Mouse (Mus musculus) kidney, postnatal 10 days (tissue): Measurements from ENCODE around the gene Aldh1b1.

Experiments
- DNase-seq: peaks from one replicate; pipeline ENCODE4 v3.0.0; 2021; ENCODE audit warnings: mixed read lengths

The Aldh1b1 gene

DNA sequence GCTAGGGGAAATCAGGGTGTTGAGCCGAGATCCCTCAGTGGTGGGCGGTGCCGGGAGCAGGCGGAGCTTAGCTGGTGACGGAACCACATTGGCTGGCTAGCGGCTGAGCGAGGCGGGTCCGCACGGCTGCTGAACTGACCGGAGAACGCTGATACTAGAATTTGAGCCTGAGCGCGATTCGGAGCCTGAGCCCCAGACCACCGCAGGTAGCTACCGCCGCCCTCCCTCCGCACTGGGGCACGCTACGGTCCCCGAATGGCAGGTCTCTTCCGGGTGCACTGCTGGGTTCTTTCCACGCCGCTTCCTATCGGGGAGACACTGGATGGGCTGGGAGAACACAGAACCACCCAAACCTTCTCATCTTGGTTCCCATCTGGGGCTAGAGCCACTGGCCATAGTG lies at the start of gene Aldh1b1:
TSS of gene Aldh1b1 (plus strand) at position 59 of the 400 bp plus-strand sequence.
- DNase-seq, result peak; percentile 84

DNA sequence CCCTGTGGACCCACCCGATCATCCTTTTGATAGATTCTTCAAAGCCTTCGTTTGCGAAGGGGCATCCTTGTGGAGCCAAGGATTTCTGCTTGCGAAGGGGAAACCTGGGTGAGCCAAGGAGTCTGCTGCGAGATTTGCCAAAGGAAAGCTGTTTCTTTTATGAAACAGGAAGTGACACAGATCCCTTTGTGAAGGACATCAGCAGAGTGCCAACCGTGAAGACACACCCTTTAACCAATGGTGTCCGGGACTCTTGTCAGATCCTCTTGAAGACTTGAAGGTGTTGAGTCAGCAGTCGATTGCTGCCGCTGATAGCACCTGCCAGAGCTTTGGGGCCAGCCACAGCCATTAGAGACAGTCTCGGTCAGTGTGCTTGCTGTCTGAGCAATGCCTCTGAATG lies 49.4 kb upstream of the Aldh1b1 start:
- DNase-seq, result no peak

DNA sequence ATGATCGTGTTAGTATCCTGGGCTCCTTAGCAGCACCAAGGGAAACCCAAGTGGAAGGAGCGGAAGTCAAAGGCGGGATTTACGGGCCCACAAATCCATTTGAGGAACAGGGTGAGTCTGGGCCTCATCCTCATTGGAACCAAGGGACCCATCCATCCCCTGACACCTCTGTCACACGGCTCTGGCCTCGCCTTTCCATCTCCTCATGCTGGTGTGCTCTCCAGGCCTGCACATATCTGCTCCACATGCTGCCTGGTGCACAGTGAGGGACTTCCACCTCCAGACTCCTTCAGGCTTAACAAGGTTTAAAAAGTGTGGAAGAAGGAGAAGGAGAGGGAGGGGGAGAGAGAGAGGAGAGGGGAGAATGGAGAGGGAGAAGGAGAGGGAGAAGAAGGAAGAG lies 48.3 kb upstream of the Aldh1b1 start:
- no peak for DNase-seq

DNA sequence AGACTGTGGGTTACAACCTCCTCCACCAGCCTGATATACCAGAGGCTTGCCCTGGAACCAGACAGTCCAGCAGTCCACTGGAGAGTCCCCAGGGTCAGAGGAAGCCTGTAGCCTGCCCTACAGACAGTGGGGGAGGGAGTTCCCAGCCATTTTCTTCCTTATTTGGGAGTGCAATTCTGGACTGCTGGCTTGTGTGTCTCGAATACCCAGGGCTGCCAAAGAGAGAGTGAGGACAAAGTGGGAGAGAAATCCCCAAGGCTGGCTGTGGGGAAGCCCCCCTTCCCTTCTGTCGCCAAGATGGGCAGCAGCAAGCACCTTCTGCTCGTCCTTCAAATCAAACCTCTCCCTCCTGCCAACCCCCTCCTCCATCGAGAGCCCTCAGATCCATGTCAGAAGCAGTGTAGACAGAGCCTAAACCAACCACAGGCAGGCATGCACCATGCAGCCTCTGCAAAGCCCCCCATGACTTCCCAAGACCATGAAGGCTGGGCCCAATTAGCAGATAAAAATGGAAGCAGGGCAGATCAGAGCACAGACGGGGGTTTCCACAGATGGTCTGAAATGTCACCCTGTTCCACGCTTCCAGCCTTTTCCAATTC lies 45.5 kb upstream of the Aldh1b1 start:
- peak; percentile 41 for DNase-seq

DNA sequence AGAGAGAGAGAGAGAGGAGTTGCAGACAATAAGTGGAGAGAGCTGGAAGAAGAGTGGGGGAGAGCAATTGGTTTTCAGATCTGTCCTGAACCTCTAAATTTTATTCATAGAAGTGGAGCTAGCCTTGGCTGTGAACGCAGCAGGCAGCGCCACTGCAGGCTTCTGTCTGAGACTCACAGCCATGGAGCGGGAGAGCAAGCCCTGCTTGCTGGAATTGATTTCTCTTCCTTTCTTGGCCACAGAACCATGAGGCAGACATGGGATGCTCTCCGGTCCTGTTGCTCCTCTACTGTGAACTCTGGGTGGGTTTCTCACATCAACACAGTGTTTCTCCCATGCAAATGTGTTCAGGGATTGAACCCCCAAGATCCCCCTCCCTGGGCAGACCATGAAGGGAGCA lies 44.7 kb upstream of the Aldh1b1 start:
- DNase-seq, result no peak

DNA sequence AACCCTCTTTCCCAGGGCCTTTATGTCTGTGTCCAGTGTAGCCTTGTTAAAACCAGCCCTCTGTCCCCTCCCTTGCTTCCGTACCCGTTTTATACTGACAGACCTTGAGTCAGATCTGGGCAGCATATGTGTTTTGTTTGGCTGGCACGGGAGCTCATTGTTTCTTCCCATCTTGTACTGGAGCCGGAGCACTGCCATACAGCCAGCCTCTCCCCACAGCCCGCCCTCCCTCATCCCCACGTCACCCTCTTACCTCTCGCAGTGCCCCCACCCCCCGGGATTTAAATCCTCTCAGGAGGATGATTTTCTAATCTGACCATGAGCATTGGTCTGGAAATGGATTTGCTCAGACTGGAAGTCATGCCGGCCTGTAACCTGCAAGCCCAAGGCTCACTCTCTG lies 43.7 kb upstream of the Aldh1b1 start:
- DNase-seq, result no peak

DNA sequence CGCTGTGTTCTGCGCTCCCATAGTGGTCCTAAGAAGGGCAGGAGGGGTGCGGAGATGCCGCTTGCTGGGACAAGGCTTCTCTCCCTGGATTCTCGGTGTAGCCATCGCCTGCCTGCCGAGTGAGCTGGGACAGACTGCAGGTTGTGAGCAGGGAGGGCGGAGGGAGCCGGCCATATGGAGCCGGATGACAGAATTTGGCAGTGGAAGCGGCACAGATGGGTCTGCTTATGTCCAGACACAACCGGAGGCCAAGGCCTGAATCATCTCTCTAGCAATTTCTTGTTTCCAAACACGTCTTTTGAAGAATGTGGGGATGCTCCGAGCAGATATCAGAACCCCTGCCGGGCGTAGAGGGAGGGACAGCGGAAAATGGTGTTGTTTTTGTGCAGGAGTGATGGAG lies 42.9 kb upstream of the Aldh1b1 start:
- DNase-seq, result peak; percentile 56

DNA sequence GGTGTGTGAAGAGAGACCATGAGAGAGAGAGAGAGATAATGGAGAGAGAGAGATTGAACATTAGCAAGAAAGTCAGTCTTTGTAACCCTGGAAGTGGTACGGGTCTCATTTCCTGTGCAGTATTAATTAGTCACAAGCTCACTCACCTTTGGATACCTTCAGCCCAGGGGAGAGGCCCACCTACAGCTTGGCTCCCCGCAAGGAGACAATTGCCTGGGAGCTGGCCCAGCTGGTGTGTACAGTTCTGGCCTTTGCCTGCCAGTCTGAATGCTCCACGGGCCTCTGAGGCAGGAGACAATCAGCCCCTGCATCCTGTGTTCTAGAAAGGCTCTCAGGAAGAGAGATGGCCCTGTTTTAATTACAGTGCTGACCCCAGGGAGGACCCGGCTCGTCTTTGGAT lies 40.9 kb upstream of the Aldh1b1 start:
- DNase-seq, result no peak

DNA sequence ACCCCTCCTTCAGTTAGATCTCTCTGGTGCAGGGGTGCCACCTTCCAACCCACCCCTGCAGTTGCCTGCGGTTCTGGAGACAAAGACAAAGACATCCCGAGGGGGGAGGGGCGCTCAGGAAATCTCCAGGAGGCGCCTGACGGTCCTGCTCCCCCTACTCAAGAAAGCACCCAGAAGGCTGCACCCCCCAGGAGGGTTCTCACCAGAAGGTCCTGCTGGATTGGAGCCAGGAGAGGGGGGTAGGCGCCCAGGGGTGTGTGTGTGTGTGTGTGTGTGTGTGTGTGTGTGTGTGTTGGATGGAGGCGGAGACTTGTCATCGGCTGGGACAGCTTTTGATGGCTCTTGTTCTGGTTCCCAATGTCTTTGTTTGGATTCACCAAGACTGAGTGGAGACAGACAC lies 39.4 kb upstream of the Aldh1b1 start:
- DNase-seq, result no peak

DNA sequence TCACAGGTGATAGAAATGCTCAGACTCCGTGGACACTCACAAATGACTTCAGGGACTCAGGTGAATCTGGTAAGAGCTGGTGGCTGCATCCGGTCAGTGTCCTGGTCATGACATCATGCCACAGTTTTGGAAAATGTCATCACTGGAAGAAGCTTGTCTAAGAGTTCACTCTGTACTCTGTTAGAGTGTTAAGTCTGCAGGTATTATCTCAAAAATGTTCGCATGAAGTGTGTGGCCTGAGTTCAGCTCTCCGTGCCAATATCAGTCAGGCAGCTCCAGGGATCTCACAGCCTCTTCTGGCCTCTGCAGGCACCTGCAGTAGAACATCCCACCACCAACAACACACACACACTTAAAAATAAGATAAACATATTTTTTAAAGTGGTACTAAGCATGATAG lies 36.2 kb upstream of the Aldh1b1 start:
- no peak for DNase-seq

DNA sequence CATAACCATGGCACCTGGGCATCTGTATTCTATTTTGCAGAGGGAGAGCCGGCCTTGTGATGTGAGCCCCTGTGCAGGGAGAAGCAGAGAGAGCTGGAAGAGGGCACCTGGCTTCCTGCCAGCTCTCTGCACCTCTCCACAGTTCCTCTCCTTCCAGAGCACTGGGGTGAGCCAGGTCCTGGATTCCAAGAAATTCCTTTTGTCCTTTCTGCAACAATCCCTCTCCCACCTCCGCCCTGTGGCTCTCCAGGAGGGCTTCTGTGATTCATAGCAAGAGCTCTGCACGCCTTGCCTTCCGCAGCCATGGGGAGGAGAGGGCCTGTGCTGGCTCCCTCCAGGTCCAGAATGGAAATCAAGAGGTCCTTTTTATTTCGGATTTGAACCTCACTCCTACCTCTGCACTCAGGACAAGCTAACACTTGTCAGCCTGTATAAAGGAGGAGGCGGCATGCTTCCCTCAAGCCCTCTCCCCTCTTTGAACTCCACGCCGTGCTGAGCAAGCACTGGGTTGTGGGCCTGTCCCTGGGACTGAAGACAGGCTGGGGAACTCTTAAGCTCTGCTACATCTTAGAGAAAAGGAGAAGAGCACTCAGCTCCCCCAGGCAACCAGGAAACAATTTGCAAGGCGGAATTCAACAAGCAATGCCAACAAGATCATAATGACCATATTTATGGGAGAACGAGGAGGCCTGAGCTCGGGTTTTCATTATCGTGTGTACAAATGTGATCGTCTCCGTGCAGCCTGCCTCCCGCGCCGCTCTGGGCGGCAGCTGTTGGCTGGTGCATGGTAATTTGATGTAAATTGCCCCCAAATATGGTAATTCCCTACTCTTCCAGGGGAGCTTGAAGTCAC lies 35.3 kb upstream of the Aldh1b1 start:
- DNase-seq, result peak; percentile 51

DNA sequence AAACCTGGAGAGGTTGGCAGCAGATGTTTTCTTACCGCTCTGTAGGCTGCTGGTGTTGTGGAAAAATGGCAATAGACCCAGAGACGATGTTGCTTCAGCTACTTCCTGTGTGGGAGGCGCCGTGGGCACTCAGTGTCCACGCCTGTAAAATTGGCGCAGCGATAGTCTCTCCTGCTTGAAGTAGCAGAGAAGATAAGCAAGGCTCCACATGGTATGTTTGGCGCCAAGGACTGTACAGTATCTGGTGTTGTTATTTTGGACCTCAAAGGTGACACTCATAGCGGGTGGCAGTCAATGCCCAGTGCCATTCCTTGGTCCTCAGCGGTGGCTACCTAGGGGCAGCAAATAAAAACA lies 34.7 kb upstream of the Aldh1b1 start:
- no peak for DNase-seq

DNA sequence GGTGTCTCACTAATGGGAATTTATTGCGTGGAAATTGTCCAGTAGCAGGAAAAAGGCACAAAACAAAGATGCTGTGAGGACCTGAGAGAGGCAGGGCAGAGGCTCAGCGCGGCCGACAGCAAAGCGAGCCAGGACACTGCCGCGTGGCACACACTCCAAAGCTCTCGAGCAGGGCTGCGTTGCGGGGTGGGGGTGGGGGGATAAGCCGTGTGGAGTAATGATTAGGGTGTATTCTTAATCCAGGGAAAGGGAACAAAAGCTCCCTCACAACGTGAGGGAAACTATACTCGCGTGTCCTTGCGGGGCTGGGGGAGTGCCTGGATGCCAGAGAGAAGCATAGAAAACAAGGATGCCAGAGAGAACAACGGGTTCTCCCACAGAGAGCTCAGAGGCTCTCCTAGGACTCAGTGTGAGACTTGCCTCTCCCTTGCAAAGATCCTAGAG lies 33.7 kb upstream of the Aldh1b1 start:
- no peak for DNase-seq

DNA sequence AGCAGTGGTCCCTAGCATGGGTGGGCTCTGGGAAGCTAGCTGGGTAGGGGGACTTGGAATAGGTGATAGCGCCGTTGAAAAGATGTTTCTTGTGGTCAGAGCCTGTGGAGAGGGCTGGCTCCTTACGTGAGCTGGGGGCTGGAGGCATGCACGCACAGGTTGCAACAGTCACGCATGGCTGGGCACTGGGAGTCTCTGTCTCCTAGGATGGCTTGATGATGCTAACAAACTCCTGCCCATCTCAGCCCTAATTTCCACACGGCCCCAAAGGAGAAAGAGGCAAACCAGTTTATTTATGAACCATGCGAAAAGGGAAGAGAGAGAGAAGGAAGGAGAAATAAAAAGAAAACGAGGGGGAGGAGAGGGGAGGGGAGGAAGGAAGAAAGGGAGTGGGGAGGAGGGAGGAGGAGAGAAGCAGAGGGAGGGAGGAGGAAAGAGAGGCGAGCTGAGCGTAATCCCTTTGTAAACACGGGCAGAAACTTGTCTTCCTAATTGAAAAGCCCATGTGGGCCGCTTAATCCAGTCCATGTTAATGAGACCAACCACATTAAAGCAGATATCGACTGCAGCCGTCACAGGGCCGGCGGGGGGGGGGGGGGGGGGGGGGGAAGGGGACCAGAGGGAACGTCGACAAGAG lies 33.1 kb upstream of the Aldh1b1 start:
- no peak for DNase-seq

DNA sequence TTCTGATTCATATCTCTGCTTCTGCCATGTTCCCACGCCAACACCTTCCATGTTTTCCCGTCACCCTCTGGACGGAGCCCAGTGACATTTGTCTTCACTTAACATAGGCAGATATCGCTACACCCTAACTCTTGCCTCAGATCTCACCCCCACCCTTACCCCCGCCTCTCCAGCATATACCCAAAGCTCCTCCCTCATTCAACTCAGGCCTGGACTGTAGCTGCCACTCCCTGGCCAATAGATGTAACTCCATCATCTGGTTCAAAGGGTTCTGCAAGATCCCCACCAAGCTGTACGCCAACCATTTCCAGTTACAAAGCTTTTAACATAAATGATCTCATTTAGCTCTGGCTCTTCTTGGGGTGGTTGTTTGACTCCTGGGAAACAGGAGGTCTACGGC lies 32.0 kb upstream of the Aldh1b1 start:
- no peak for DNase-seq

DNA sequence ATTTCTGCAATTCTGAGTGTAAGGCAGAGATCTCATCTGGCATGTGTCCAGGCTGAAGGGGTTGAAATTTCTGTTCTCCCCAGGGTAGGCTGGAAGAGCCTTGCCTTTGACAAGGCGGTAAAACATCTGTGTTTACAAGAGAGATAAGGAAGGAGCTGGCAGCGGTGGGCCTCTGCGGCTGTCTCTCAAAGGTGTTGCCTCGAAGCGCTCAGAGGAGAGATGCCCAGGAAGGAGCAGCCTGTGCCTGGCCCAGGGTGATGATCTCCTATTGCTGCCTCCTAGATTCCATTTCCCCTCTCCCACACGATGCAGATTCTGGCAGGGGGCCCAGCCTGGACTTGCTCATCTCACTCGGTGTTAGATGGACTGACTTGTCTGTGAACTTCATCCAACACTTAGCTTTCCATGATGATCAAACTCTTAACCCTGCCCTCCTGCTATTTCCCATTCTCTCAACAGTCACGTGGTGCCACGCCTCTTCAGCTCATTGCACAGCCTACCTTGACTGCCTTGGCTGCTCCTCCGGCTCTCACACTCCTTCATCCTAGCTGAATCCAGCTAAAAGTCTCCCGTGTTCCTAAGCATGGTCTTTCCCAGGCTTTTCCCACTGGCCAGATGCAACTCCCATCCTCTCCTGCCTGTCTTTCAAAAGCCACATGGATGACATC lies 30.8 kb upstream of the Aldh1b1 start:
- DNase-seq, result peak; percentile 67

DNA sequence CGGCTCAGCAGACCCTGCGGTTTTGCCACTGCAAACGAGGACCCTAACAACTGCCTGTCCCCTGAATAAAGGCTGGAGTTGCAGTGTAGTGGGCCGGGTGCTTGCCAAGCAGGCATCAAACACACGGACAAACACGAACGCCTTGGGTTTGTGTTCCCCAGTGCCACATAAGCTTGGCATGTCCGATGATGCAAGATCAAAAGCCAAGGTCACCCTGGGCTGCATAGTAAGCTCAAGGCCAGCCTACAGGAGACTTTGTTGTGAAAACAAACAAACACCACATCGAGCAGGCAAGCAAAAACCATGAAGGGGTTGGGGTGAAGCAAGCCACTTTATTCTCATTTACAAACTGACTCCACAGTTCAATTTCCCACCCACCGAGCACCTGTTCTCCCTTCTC lies 29.7 kb upstream of the Aldh1b1 start:
- DNase-seq, result no peak

DNA sequence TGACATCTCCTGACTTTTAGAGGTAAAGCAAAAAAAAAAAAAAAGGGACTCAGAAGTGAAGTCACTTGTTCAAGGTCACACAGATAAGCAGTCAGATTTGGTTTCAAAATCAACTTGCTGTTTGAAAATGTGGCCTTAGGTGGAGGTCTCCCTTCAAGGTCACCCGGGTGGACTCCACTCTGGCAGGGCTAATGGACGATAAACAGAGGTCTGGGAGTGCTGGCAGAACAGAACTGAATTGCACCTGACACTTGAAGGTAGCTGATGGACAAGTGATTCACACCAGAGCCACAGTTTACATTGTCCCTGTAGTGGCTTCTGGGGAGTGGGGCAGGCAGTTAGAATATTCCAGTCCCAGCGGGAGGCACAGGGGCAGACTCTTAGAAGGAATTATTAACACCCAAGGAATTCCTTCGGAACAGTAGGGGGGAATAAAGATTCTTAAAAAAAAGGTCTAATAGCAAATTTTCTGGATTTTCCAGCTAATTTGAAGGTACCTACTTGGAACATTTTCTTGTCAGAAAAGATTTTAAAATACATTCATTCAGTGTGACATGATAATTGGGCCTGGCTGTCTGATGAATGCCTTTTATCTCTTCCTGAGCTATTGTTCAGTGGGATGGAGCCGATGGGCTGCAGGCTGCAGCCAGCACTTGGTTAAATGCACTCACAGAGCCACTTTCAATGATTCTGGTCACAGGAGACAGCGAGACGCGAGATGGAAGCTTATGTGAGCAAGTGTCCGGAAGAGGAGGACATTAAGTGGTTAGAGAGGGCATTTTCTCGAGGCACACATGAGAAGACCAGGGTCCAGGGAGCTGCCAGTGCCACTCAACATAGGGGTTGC lies 28.8 kb upstream of the Aldh1b1 start:
- DNase-seq, result no peak

DNA sequence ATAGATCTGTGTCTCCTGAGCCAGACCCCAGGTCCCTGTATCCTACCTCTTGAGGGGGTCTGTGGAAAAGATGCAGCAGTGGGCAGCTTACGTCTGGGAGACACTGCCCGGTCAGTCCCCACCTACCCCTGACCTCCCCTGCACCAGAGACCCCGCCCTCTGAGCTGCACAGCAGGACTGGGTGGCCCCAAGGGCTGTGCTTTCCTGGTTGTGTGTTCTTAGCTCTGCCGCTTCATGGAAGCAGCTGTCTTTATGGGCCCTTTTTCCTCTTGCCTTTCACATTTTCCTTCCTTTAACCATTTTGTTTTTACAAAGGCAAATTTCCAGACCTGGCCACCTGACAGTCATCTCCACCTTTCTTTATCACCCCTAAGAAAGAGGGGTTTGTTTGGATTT lies 28.2 kb upstream of the Aldh1b1 start:
- no peak for DNase-seq

DNA sequence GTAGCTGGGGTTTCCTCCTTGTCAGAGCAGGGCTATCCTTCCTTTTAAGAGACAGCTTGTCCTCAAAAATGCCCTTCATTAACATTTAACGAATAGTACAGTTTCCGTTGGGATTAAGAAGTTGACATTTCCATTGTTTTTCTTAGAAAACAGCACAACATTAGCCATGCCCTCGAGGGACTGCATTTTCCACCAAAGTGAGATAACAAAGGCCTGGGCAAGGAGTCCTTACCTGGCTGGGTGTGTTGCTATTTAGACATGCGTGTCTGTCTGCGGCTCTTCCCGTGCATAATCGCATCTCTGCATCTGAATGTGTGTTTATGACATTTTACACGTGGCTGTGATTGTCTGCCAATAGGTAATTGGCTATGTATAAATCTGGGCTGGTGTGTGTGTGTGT lies 27.6 kb upstream of the Aldh1b1 start:
- DNase-seq, result no peak

DNA sequence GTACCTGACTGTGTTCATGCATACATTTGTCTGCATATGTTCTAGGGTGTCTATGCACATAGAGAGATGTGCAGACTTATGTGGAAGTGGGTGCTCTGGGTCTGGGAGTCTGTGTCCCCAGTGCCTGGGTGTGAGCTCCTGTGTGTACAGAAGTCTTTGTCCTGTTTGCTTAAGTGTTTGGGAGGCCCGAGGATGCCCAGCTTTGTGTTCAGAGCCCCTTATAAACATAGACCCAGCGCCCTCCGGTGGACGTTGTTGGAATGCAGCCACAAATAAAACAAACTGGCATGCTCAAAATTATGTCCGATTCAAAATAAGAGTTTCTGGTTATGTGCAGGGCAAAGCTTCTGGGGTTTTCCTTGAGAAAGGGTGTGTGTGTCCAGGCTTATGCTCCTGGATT lies 27.2 kb upstream of the Aldh1b1 start:
- DNase-seq, result peak; percentile 76

DNA sequence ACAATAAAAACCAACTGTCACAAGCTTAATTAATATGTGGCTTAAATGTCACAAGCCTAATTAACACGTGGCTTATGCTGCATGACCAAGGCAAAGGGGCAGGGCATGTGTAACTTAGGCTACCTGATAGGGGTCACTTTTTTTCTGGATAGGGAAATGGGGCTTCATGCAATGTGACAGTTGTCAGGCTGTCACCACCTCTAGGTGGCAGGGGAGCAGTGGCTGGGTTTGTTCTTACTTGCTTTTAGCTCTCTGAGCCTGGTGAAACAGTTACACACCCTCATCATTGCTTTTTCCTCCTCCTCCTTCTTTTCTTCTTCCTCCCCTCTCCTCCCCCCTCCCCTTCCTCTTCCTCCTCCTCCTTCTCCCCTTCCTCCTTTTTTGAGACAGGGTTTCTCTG lies 15.2 kb upstream of the Aldh1b1 start:
- no peak for DNase-seq

DNA sequence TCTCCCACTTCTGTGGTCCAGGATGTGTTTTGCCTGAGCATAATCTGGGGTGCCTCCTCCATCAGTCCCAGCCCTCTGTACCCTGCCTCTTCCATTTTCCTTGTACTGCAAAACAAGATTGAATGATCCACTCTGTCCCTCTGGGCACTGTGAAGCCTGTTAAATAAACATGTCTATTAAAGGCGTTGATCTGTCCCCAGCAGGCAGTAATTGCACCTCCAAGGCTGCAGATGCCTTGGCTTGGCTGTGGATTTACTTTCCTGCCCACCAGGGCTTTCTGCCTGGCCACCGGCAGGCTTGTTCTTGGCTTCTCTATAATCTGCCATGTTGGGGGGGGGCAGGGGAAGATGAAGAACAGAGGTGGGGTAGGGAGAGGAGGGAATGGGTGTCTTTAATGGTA lies 12.9 kb upstream of the Aldh1b1 start:
- DNase-seq, result no peak
